Comparison of ENCODE assay signal across 9 mouse cellular contexts in genomic region chr19:32179978-32180413, GRCm38 (mm10).
A peak's percentile ranks its signal among the peaks of the same experiment; 100 is the strongest.
DNase-seq lines count a peak whose midpoint lies in the region; ATAC-seq and TF ChIP-seq lines count a peak whose summit lies in the region.
"Had no signal": no experiment of that assay in that cellular context is flagged by ENCODE, and none has a peak within 500 bp of the region (broad histone marks: within the 10 kb centered on the region; RNA-seq: fewer than 3 reads in every experiment).

No protein-coding gene starts in this region.

- no peaks in the 10 kb centered on the region for H3K9me3 ChIP-seq in G1E (replicated peaks)
- H3K9me3 ChIP-seq in kidney, embryonic 14.5 days (ENCODE audit: control insufficient read depth, low read length) = no peaks in the 10 kb centered on the region
- no peaks in the 10 kb centered on the region for H3K9me3 ChIP-seq in forebrain, postnatal 0 days (ENCODE audit: low read length)
- H3K9me3 ChIP-seq: hindbrain, embryonic 15.5 days had no signal

- TF ChIP-seq CTCF in G1E (IDR thresholded peaks at IDR 0.05; ENCODE audit: low read depth, low read length) = no peak
- no peak for TF ChIP-seq CTCF in embryonic fibroblast, embryonic 13.5 days (IDR thresholded peaks at IDR 0.05; ENCODE audit: borderline replicate concordance, insufficient read depth, low read length)
- TF ChIP-seq CTCF in forebrain, postnatal 0 days (IDR thresholded peaks at IDR 0.05; ENCODE audit: low read depth) = no peak

- 12% methylated on average over 5 of the region's 5 CpGs for WGBS in kidney, embryonic 14.5 days
- WGBS in forebrain, postnatal 0 days = 78% methylated on average over 5 of the region's 5 CpGs

- H3K27ac ChIP-seq in embryonic fibroblast, embryonic 13.5 days (ENCODE audit: insufficient read depth, low read length) = 0 out of 2 replicates have a peak overlapping the region, but pooled peaks have one; percentile 4
- H3K27ac ChIP-seq in kidney, embryonic 14.5 days (ENCODE audit: low read depth, low read length) = peak overlapping the region; percentile 69; the same call in 1 of the 2 replicates
- H3K27ac ChIP-seq in forebrain, postnatal 0 days (ENCODE audit: low read depth, low read length) = no peak overlapping the region
- H3K27ac ChIP-seq: hindbrain, embryonic 15.5 days had no signal

- ATAC-seq in G1E (ENCODE audit: extremely low read depth, insufficient number of reproducible peaks, low FRiP score, poor library complexity, severe bottlenecking) = peak; percentile 69
- peak; percentile 62; the same call in 1 of the 2 replicates for ATAC-seq in kidney, embryonic 14.5 days (ENCODE audit: low FRiP score, low TSS enrichment)
- ATAC-seq in forebrain, postnatal 0 days = no peak

- no peaks in the 10 kb centered on the region for H3K27me3 ChIP-seq in G1E (ENCODE audit: insufficient read depth, low read length)
- no peaks in the 10 kb centered on the region for H3K27me3 ChIP-seq in kidney, embryonic 14.5 days (ENCODE audit: control insufficient read depth, insufficient read depth, low read length)
- H3K27me3 ChIP-seq in forebrain, postnatal 0 days (ENCODE audit: insufficient read depth, low read length) = no peaks in the 10 kb centered on the region
- H3K27me3 ChIP-seq: hindbrain, embryonic 15.5 days had no signal

- TF ChIP-seq POLR2A in embryonic fibroblast, embryonic 13.5 days (IDR thresholded peaks at IDR 0.05; ENCODE audit: low read depth, low read length) = no peak

- peak overlapping the region; percentile 46; the same call in 1 of the 2 replicates for H3K4me3 ChIP-seq in G1E (ENCODE audit: low read depth, low read length)
- no peak overlapping the region for H3K4me3 ChIP-seq in embryonic fibroblast, embryonic 13.5 days (ENCODE audit: insufficient read depth, low read length)
- no peak overlapping the region for H3K4me3 ChIP-seq in kidney, embryonic 14.5 days (ENCODE audit: low read length)
- no peak overlapping the region for H3K4me3 ChIP-seq in forebrain, postnatal 0 days (ENCODE audit: low read depth, low read length)
- H3K4me3 ChIP-seq: hindbrain, embryonic 15.5 days had no signal

- peaks cover 86% of the 10 kb centered on the region for H3K4me1 ChIP-seq in G1E (ENCODE audit: insufficient read depth, low read depth, low read length)
- peaks cover 12% of the 10 kb centered on the region for H3K4me1 ChIP-seq in embryonic fibroblast, embryonic 13.5 days (ENCODE audit: control insufficient read depth, insufficient read depth, low read length)
- peaks cover 26% of the 10 kb centered on the region for H3K4me1 ChIP-seq in kidney, embryonic 14.5 days (ENCODE audit: control insufficient read depth, insufficient read depth, low read length)
- H3K4me1 ChIP-seq in forebrain, postnatal 0 days (ENCODE audit: insufficient read depth) = no peaks in the 10 kb centered on the region
- H3K4me1 ChIP-seq: hindbrain, embryonic 15.5 days had no signal

- no peak overlapping the region for H3K9ac ChIP-seq in kidney, embryonic 14.5 days (ENCODE audit: low read depth, low read length)
- no peak overlapping the region for H3K9ac ChIP-seq in forebrain, postnatal 0 days
- H3K9ac ChIP-seq: hindbrain, embryonic 15.5 days had no signal

- no peak overlapping the region for H3K4me2 ChIP-seq in kidney, embryonic 14.5 days (replicated peaks; ENCODE audit: low read depth, low read length)
- H3K4me2 ChIP-seq in forebrain, postnatal 0 days (ENCODE audit: low read depth) = no peak overlapping the region
- H3K4me2 ChIP-seq: hindbrain, embryonic 15.5 days had no signal

- DNase-seq in G1E (ENCODE audit: low spot score) = peak; percentile 51
- DNase-seq in lung, postnatal 14 days = peak; percentile 61
- DNase-seq in ovary, postnatal 14 days (ENCODE audit: low spot score) = no peak
- no peak for DNase-seq in left cerebral cortex, adult 9 months (ENCODE audit: low spot score in 2 of 2)
- no peak for DNase-seq in forebrain, postnatal 0 days
- no peak for DNase-seq in gastrocnemius, postnatal 4 days (ENCODE audit: low spot score in 2 of 2)

- peaks cover 61% of the 10 kb centered on the region for H3K36me3 ChIP-seq in G1E (replicated peaks)
- no peaks in the 10 kb centered on the region for H3K36me3 ChIP-seq in kidney, embryonic 14.5 days (ENCODE audit: control insufficient read depth, insufficient read depth, low read length)
- no peaks in the 10 kb centered on the region for H3K36me3 ChIP-seq in forebrain, postnatal 0 days (ENCODE audit: insufficient read depth)
- H3K36me3 ChIP-seq: hindbrain, embryonic 15.5 days had no signal

Comparison
In these comparisons a context has a peak if more than half of its experiments do, and no peak if none do; other contexts are left out.
1. DNase-seq: peak in G1E (single experiment) and lung, postnatal 14 days (single experiment); none in ovary, postnatal 14 days (single experiment), left cerebral cortex, adult 9 months (0 of 2), forebrain, postnatal 0 days (single experiment) and gastrocnemius, postnatal 4 days (0 of 2).